Mouse (Mus musculus): Measurements from ENCODE around the gene Fbxl14.

GRCm38 (mm10) chr6:119449060-119449499, 30.4 kb upstream of the Fbxl14 start:
- TF ChIP-seq CTCF (IDR thresholded peaks at IDR 0.05; ENCODE audit: low read depth, low read length) (peak; percentile 3), POLR2A (IDR thresholded peaks at IDR 0.05; ENCODE audit: insufficient read depth, low read length) (no peak), EP300 (IDR thresholded peaks at IDR 0.05; ENCODE audit: insufficient read depth, low read depth, low read length) (peak; percentile 67)
